Mouse (Mus musculus): ENCODE measurements at regions not wholly inside any gene's neighbourhood (a gene's known extent, or its start where the extent isn't known, plus 50 kb on each side); places are given as distances from the start of the nearest gene placed in this dataset.
A peak's percentile ranks its signal among the peaks of the same experiment; 100 is the strongest.

DNA sequence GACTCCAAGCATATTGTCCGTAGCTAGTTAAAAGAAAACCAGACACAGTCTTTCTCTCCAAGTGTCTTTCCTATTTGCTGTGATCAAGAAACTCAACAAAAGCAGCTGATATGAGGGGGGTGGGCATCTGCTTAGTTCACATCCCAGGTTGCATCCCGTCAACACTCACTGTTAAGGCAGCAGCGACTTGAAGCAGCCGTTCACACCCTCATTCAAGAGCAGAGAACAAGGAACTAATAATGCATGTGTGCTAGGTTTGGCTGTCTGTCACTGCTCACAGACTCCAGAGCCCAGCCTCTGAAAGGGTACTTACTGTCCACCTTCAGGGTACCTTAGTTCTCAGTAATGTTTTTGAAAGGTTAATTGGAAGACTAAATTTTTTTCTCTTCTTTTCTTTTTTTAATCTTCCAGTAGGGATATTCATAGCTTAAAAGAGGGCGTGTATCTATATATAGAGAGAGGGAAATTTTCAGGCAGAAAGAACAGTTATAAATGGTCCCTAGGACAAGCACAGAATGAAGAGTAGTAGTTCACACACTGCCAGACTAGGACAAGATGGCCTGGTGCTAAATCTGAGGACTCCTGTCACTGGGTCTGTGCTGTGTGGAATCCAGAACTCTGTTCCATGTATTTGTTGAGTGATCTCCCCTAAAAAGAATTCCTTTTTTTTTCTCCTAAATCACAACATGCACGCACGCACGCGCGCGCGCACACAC is 199.1 kb upstream of the BB014433 start:
- Histone ChIP-seq H3K36me3 (ENCODE audit: control insufficient read depth, insufficient read depth, low read length) (no peaks in the 10 kb centered on the region), H3K4me2 (ENCODE audit: low read length) (no peak overlapping the region), H3K27me3 (replicated peaks; ENCODE audit: control insufficient read depth, insufficient read depth, low read length) (no peaks in the 10 kb centered on the region), H3K4me1 (ENCODE audit: control insufficient read depth, insufficient read depth, low read length) (no peaks in the 10 kb centered on the region), H3K9ac (ENCODE audit: low read length) (no peak overlapping the region), H3K9me3 (replicated peaks; ENCODE audit: control insufficient read depth, low read length) (no peaks in the 10 kb centered on the region), H3K4me3 (ENCODE audit: low read depth, low read length) (no peak overlapping the region), H3K27ac (ENCODE audit: low read depth, low read length) (no peak overlapping the region)
- DNase-seq (ENCODE audit: low spot score) (no peak), ATAC-seq (no peak)
- 89% methylated on average over 12 of the region's 12 CpGs for WGBS

- Histone ChIP-seq H3K27me3 (replicated peaks; ENCODE audit: control insufficient read depth, insufficient read depth, low read length) (no peaks in the 10 kb centered on the region), H3K9me3 (replicated peaks; ENCODE audit: control insufficient read depth, low read length) (no peaks in the 10 kb centered on the region), H3K4me1 (ENCODE audit: control insufficient read depth, insufficient read depth, low read length) (no peaks in the 10 kb centered on the region), H3K27ac (ENCODE audit: low read depth, low read length) (no peak overlapping the region), H3K36me3 (ENCODE audit: control insufficient read depth, insufficient read depth, low read length) (no peaks in the 10 kb centered on the region), H3K4me2 (ENCODE audit: low read length) (no peak overlapping the region), H3K9ac (ENCODE audit: low read length) (no peak overlapping the region), H3K4me3 (ENCODE audit: low read depth, low read length) (no peak overlapping the region)
- DNase-seq (ENCODE audit: low spot score) (no peak), ATAC-seq (no peak)
- 71% methylated on average over 3 of the region's 3 CpGs for WGBS
These were observed 189.5 kb upstream of the BB014433 start for GRCm38 (mm10) chr8:15235410-15235809.

GRCm38 (mm10) chr8:15233241-15233640 is 187.4 kb upstream of the BB014433 start:
- no peaks in the 10 kb centered on the region for H3K9me3 ChIP-seq (replicated peaks; ENCODE audit: control insufficient read depth, low read length)
- no peak for DNase-seq (ENCODE audit: low spot score)
- ATAC-seq, result no peak
- no peak overlapping the region for H3K9ac ChIP-seq (ENCODE audit: low read length)
- no peaks in the 10 kb centered on the region for H3K4me1 ChIP-seq (ENCODE audit: control insufficient read depth, insufficient read depth, low read length)
- H3K4me3 ChIP-seq (ENCODE audit: low read depth, low read length), result no peak overlapping the region
- no peaks in the 10 kb centered on the region for H3K36me3 ChIP-seq (ENCODE audit: control insufficient read depth, insufficient read depth, low read length)
- no peaks in the 10 kb centered on the region for H3K27me3 ChIP-seq (replicated peaks; ENCODE audit: control insufficient read depth, insufficient read depth, low read length)
- no peak overlapping the region for H3K27ac ChIP-seq (ENCODE audit: low read depth, low read length)
- WGBS, result 70% methylated on average over 8 of the region's 8 CpGs
- no peak overlapping the region for H3K4me2 ChIP-seq (ENCODE audit: low read length)

DNA sequence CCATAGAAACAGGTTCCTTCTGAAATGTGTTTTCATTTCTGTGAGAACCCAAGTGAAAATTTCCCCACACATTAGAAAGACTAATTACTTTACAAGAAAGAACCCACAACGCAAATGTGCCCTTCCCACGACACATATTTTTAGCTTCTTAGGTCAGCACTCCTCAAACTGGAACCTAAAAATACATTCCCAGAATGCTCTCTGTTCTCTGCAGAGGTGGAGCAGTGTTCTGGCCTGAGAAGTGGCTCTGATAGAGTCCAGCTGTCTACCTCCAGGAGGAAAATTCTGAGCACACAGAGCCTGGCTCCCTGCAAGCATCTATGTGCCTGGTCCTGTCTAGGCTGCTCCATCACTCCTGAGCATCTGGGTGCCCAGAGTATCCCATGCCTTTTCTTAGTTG is 184.3 kb upstream of the BB014433 start:
- H3K9me3 ChIP-seq (replicated peaks; ENCODE audit: control insufficient read depth, low read length), result no peaks in the 10 kb centered on the region
- H3K4me1 ChIP-seq (ENCODE audit: control insufficient read depth, insufficient read depth, low read length), result no peaks in the 10 kb centered on the region
- no peak overlapping the region for H3K9ac ChIP-seq (ENCODE audit: low read length)
- H3K36me3 ChIP-seq (ENCODE audit: control insufficient read depth, insufficient read depth, low read length), result no peaks in the 10 kb centered on the region
- WGBS, result 85% methylated on average over 2 of the region's 2 CpGs
- H3K27ac ChIP-seq (ENCODE audit: low read depth, low read length), result no peak overlapping the region
- ATAC-seq (no peak), DNase-seq (ENCODE audit: low spot score) (no peak)
- H3K4me3 ChIP-seq (ENCODE audit: low read depth, low read length), result no peak overlapping the region
- no peaks in the 10 kb centered on the region for H3K27me3 ChIP-seq (replicated peaks; ENCODE audit: control insufficient read depth, insufficient read depth, low read length)
- H3K4me2 ChIP-seq (ENCODE audit: low read length), result no peak overlapping the region

DNA sequence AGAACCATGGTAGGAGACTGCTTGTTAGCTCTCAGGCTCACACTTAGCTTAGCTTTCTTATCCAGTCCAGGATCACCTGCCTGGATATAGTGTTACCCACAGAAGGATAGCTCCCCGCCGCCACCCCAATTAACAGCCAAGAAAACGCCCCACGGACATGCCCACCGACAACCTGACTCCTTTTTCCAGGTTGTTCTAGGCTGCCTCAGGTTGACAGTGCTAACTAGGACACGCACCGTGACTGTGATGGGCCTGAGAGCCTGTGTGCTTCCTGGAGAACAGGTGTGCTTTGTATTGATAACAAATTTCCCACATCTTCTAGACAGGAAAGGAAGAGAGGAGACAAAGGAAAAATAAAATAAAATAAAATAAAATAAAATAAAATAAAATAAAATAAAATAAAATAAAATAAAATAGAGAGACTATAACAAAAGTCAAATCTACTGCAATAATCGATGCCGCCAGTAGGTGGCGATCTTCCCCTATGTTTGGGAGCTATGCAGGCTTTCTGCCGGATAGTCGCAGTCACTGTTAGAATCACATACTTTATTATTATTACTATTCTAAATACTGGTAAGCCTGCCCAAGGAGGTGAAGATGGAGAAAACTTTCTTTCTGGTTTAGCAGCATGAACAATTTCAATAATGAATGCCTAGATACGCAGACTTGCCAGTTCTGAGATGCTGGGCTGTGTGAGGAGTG is 175.5 kb upstream of the BB014433 start:
- no peak overlapping the region for H3K27ac ChIP-seq (ENCODE audit: low read depth, low read length)
- no peak overlapping the region for H3K9ac ChIP-seq (ENCODE audit: low read length)
- H3K36me3 ChIP-seq (ENCODE audit: control insufficient read depth, insufficient read depth, low read length), result no peaks in the 10 kb centered on the region
- H3K4me1 ChIP-seq (ENCODE audit: control insufficient read depth, insufficient read depth, low read length), result no peaks in the 10 kb centered on the region
- H3K27me3 ChIP-seq (replicated peaks; ENCODE audit: control insufficient read depth, insufficient read depth, low read length), result no peaks in the 10 kb centered on the region
- H3K9me3 ChIP-seq (replicated peaks; ENCODE audit: control insufficient read depth, low read length), result no peaks in the 10 kb centered on the region
- WGBS, result 39% methylated on average over 13 of the region's 13 CpGs
- ATAC-seq (peak; percentile 73), DNase-seq (ENCODE audit: low spot score) (peak; percentile 88)
- no peak overlapping the region for H3K4me3 ChIP-seq (ENCODE audit: low read depth, low read length)
- no peak overlapping the region for H3K4me2 ChIP-seq (ENCODE audit: low read length)

DNA sequence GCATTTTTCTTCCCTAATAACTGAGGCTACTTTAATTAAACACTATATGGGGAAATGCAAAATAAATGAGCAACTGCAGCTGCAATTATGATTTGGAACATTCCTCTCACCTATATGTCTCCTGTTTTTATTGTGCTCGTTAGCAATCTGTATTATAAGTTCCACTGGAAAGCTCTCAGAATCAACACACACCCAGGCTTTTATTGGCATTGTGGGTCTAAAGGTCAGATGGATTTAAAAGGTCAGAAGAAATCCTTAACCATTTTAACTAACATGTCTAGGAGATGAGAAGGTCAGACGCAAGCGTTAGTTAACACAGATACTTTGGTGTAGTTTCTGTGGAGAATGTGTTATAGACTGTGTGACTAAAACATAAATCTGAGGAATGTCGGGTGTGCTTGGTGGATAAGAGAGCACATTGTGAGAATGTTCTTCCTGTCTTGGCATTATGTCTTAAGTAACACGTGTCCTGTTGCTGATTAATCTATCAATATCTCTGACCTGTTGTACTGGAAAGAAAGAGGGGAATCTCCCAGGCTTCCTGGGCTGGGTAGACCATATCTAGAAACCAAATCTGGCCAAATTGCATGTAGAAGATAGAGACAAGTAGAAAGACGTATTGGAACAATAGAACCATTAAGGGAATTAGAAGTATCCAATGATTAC is 164.1 kb upstream of the BB014433 start:
- Histone ChIP-seq H3K4me3 (ENCODE audit: low read depth, low read length) (no peak overlapping the region), H3K27ac (ENCODE audit: low read depth, low read length) (no peak overlapping the region)

GRCm38 (mm10) chr8:15201556-15201955 is 155.7 kb upstream of the BB014433 start:
- no peak for DNase-seq (ENCODE audit: low spot score)
- no peak overlapping the region for H3K27ac ChIP-seq (ENCODE audit: low read depth, low read length)
- H3K36me3 ChIP-seq (ENCODE audit: control insufficient read depth, insufficient read depth, low read length), result no peaks in the 10 kb centered on the region
- no peak for ATAC-seq
- no peak overlapping the region for H3K9ac ChIP-seq (ENCODE audit: low read length)
- no peaks in the 10 kb centered on the region for H3K27me3 ChIP-seq (replicated peaks; ENCODE audit: control insufficient read depth, insufficient read depth, low read length)
- WGBS, result 90% methylated on average over 6 of the region's 6 CpGs
- H3K4me3 ChIP-seq (ENCODE audit: low read depth, low read length), result no peak overlapping the region
- no peak overlapping the region for H3K4me2 ChIP-seq (ENCODE audit: low read length)
- H3K9me3 ChIP-seq (replicated peaks; ENCODE audit: control insufficient read depth, low read length), result no peaks in the 10 kb centered on the region
- H3K4me1 ChIP-seq (ENCODE audit: control insufficient read depth, insufficient read depth, low read length), result no peaks in the 10 kb centered on the region

More for the DNA sequence above, 164.1 kb upstream of the BB014433 start:
- no peaks in the 10 kb centered on the region for H3K27me3 ChIP-seq (replicated peaks; ENCODE audit: control insufficient read depth, insufficient read depth, low read length)
- no peaks in the 10 kb centered on the region for H3K9me3 ChIP-seq (replicated peaks; ENCODE audit: control insufficient read depth, low read length)
- no peaks in the 10 kb centered on the region for H3K4me1 ChIP-seq (ENCODE audit: control insufficient read depth, insufficient read depth, low read length)
- no peak overlapping the region for H3K4me2 ChIP-seq (ENCODE audit: low read length)
- no peak overlapping the region for H3K9ac ChIP-seq (ENCODE audit: low read length)
- DNase-seq (ENCODE audit: low spot score) (no peak), ATAC-seq (no peak)
- H3K36me3 ChIP-seq (ENCODE audit: control insufficient read depth, insufficient read depth, low read length), result no peaks in the 10 kb centered on the region
- 68% methylated on average over 6 of the region's 6 CpGs for WGBS

GRCm38 (mm10) chr8:15190708-15191107 is 144.8 kb upstream of the BB014433 start:
- DNase-seq (ENCODE audit: low spot score) (no peak), ATAC-seq (no peak)
- Histone ChIP-seq H3K4me2 (ENCODE audit: low read length) (no peak overlapping the region), H3K9ac (ENCODE audit: low read length) (no peak overlapping the region), H3K36me3 (ENCODE audit: control insufficient read depth, insufficient read depth, low read length) (no peaks in the 10 kb centered on the region), H3K4me3 (ENCODE audit: low read depth, low read length) (no peak overlapping the region), H3K27ac (ENCODE audit: low read depth, low read length) (no peak overlapping the region), H3K27me3 (replicated peaks; ENCODE audit: control insufficient read depth, insufficient read depth, low read length) (no peaks in the 10 kb centered on the region), H3K9me3 (replicated peaks; ENCODE audit: control insufficient read depth, low read length) (no peaks in the 10 kb centered on the region), H3K4me1 (ENCODE audit: control insufficient read depth, insufficient read depth, low read length) (no peaks in the 10 kb centered on the region; the same call in 1 of the 2 replicates)
- WGBS, result 93% methylated on average over 3 of the region's 3 CpGs

Data from forebrain, embryonic 14.5 days (tissue).